8 mouse cellular contexts compared by ENCODE assay signal in genomic region chr6:100563552-100564341, GRCm38 (mm10).
DNase-seq lines count a peak whose midpoint lies in the region; ATAC-seq lines count a peak whose summit lies in the region.

No protein-coding gene starts in this region.

- no peaks in the 10 kb centered on the region for H3K36me3 ChIP-seq in embryonic facial prominence, embryonic 10.5 days (replicated peaks)

- peak overlapping the region; percentile 64 for H3K4me3 ChIP-seq in embryonic facial prominence, embryonic 10.5 days

- WGBS in embryonic facial prominence, embryonic 10.5 days, result 4% methylated on average over 38 of the region's 38 CpGs

- peaks cover 35% of the 10 kb centered on the region for H3K4me1 ChIP-seq in embryonic facial prominence, embryonic 10.5 days

- H3K27me3 ChIP-seq in embryonic facial prominence, embryonic 10.5 days (replicated peaks; ENCODE audit: low read depth, poor library complexity, severe bottlenecking), result peaks cover 91% of the 10 kb centered on the region

- ATAC-seq in megakaryocyte-erythroid progenitor cell, adult 5-6 weeks (replicated peaks; ENCODE audit: low FRiP score, low TSS enrichment, poor library complexity, severe bottlenecking), result peak; percentile 82
- ATAC-seq in monocyte, adult 5-6 weeks (replicated peaks; ENCODE audit: insufficient number of reproducible peaks, low FRiP score, low TSS enrichment, poor library complexity, severe bottlenecking), result no peak

- intact Hi-C loops in left cerebral cortex, postnatal 36 days (cut with DNase I), result loop anchor here (10.0 kb wide), 1 partner anchor 659 kb away; no protein-coding TSS in a partner anchor

- peak overlapping the region; percentile 80 for H3K27ac ChIP-seq in embryonic facial prominence, embryonic 10.5 days (replicated peaks)

- peak; percentile 75 for DNase-seq in adrenal gland, postnatal 25 days
- peak; percentile 87 for DNase-seq in embryonic facial prominence, embryonic 10.5 days (ENCODE audit: low spot score)
- peak; percentile 44 for DNase-seq in heart, adult 8-10 months (ENCODE audit: low spot score)
- DNase-seq in kidney, adult 18-20 months, result peak; percentile 72
- DNase-seq in left cerebral cortex, postnatal 36 days (ENCODE audit: low spot score in 2 of 2), result peak; percentile 80 to 82
- peak; percentile 78 to 82 for DNase-seq in right cerebral cortex, postnatal 36 days (ENCODE audit: low spot score in 2 of 2)

- no peaks in the 10 kb centered on the region for H3K9me3 ChIP-seq in embryonic facial prominence, embryonic 10.5 days
